Mouse (Mus musculus): ENCODE data around the gene Usp8.

The Usp8 gene

DNA sequence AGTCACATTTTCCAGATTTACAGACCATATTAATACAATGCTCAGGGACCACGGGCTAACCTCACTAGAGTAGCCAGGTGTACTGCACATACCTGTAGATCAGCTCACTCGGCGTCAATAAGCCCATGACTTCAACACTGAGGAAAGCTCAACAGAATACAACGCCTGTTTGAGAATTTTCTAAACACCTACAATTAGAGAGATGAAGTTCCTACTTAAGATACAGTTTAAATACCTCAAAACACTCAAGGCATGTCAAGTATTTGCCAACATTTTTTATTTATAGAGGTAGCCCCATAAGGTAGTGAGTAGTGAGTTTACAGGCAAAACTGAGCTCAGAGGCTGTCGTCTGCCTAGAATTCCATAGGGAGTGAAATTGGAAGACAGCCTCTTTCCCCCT is 36.3 kb downstream of the Usp8 start:
- no peak for DNase-seq

DNA sequence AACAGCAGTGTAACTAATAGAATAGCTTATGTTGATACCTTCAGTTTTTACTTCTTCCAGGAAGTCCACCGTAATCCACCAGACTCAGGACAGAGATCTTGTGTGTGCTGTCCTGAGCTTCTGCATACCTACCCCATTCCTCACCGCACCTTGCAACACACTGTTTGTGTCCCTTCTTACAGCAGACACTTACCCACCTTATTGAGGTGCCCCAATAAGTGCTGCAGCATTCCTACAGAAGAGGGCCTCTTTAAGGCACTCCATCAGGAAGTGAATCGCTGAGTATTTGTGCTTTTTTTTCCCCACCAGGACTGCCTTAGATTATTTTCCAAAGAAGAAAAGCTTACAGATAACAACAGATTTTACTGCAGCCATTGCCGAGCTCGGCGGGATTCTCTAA is 48.5 kb downstream of the Usp8 start:
- no peak for DNase-seq

DNA sequence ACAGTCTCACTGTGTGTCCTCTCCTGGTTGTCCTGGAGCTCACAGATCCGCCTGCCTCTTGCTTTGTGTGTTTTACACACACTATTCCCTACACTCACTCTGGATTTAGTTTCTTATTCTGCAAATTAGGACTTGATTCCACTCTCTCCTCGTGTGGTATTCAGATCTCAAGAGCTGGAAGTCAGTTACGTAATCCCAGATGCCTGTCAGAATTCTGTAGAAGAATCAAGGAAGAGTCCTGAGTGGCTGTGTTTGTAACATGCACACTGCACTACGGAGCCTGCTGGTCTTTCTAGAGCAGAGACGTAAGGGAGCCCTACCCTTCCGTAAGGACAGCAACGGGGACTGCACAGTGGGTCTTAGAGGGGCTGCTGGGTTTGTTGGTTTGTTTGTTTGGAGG is 52.2 kb downstream of the Usp8 start:
- DNase-seq: no peak

DNA sequence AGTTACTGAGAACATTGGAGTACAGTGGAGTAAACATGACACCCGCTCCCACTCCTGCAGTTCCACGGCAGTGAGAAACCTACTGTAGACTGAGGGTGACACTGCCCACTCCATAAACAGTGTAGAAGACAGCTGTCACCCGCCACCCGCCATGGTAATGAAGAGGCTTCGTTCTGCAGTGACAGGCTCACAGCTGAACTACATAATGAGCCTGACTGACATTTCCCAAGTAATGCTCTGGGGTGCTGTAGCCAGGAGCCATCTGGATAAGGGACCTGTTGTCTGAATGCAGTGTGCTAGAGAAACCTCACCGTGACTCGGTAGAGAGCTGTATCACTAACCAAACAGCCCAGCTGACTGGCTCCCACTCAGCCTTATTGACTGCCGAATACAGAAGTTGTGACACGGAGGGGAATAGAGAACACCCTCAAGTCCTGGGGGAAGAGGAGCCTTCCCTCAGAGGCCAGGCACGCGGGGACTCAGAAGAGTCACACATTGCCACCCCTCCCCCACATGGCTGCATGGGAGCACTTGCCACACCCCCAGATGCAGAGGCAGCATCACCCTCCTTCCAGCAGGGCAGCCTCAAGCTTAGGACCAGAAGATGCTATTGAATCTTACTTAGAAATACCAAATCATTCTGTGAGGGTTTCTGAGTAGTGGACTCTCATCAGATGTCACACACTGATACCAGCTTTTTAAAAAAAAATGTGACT is 58.9 kb downstream of the Usp8 start:
- no peak for DNase-seq

DNA sequence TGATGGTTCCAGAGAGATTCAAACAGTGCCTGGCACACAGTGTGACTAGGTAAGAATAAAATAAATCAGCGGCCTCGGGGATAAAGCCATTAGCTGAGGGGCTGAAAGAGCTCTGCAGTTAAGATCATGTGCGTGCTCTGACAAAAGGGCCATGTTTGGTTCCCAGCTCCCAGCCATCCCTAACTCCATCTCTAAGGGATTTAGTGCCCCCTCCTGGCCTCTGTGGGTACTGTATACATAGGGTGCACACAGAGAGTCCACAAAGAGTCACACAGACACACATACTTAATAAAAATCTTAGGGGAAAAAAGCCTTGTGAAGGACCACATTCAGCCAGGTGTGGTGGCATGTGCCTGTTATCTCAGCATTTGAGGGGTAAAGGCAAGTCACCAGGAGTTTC is 60.5 kb downstream of the Usp8 start:
- DNase-seq: no peak

DNA sequence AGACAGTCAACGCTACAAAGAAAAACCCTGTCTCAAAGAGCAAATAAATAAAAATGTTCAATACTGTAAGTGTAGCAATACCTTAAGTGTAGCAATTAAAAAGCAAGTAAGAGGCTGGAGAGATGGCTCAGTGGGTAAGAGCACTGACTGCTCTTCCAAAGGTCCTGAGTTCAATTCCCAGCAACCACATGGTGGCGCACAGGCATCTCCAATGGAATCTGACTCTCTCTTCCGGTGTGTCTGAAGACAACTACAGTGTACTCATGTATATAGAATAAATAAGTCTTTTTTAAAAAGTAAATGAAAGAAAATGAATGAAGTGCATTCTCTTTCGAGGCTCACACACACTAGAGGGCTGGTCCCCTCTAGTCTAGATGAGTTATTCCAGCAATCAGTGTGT is 61.1 kb downstream of the Usp8 start:
- no peak for DNase-seq

DNA sequence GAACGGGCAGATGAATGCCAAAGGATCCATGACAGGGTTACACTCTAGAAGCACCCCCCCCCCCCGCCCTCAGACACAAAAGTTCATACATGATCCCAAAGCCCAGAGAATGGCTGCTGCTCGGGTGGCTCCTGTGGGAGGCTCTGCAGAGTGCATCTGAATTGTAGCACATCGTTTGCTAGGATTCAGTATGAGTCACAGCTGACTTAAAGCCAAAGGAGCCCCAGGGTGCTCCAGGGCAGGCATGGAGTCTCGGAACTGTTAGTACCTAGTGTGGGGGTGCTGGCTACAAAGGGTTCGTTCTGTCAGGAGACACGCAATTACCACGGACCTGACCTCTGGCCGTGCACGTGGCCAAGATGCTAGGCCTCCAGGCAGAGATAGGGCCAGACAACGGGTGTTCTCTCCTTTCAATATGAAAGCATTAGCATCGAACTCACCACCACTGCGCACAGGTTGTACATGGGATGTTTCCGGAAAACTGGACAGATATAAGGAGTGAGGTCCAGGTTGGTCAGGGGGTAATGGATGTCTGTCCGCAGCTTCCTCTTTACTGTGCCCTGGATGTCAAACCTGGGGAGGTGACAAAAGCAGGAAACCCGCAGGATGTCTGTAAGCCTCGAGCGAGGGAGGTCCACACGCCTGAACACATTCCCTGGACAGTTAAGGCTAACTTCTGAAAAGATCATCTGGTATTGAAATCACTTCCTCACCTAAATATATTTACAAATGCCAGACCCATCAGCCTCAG is 62.5 kb downstream of the Usp8 start:
- DNase-seq: peak in 1 of 2 experiments; percentile 11

DNA sequence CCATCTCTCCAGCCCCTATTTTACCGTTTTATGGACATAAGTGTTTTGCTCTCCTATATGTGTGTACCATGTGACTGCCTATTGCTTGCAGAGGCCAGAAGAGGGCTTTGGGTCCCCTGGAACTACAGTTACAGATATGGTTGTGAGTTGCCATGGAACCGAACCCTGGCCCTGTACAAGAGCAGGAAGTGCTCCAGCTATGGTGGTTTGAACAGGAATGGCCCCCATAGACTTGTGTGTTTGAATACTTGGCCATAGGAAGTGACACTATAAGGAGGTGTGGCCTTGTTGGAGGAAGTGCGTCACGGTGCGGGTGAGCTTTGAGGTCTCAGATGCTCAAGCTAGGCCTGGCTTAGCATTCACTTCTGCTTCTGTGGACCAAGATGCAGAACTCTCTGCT is 65.1 kb downstream of the Usp8 start:
- DNase-seq: no peak

DNA sequence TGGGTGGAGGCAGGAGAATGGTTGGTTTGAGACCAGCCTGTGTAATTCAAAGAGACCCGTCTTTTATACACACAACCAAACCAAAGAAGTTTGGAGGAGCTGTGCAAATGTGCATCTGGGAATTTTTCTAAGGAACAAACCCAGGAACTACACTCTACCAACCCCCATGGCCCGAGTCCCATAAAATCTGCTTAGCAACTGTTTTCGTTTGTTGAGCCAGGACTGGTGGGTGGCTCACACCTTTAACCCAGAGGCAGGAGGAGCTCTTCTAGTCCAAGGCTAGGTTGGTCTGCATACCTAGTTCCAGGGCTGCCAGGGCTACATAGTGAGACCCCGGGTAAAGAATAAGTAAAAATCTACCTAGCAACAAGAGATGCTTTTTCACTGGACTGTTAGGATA is 68.8 kb downstream of the Usp8 start:
- no peak for DNase-seq

DNA sequence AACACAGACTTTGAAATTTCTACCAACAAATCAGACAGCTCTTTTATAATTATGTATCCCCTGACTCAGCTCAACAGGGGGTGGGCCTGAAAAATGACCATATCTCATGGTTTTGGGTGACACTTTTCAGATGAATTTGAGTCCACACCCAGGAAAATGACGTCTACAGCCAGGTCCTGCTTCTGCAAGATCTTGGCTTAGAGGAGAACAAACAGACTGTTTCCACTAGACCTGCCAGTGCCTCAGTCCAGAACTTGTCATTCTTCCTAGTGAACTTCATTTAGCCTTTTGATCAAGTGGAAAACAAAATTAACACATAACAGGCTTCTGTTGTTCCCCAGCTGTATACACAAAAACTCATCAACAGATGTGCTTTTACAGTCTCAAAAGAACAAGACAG is 69.3 kb downstream of the Usp8 start:
- no peak for DNase-seq

DNA sequence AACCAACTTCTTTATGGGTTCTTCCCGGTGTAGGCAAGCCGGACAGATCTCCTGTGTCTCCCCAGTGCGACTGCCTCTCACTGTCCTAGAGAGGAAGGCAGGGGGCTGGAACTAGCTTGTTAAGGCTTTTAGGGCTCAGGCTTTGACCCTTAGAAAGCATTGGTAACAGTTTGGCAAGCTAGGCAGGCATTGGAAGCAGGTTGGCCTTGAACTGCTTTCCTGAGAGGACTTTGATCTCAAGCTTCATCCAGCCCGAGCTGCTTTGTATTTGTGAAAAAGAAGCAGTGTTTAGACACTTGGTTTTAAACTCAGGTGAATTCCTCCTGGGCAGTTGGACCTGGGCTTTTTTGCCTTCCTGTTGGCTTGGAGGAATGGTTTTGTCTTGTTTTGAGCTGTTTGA is 71.7 kb downstream of the Usp8 start:
- no peak for DNase-seq

DNA sequence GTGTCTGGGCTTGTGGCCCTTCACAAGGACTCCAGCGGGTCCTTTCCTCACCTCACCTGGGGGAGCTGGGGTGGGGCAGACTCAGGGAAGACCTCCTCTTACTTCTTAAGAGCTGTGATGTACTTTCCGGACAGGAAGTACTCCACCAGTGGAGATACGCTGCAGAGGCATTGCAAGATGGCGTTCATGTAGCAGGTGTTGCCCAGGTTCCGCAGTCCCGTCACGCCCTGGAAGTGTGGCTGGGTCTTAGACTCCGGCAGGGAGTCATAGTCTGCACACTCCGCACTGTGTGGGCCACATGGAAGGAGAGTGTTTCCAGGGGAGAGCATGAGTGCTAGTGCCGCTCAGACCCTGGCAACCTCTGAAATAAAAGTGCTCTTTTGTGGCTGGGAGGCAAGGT is 73.2 kb downstream of the Usp8 start:
- DNase-seq: no peak

DNA sequence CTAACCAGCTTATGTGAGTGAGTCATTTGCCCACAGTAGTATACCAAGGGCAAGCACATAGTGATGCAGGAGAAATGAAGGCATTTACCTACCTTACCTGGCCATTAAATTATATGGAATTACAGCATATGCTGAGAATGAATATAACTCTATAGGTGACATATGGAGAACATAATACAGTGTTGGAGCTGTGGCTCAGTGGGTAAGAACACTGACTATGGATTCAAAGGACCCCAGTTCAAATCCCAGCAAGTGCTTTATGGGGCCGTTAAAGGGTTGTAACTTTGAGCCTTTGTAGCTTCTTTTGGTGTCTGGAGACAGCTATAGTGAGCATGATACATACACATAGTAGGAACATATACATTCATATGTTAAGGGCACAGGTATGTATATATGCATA is 74.3 kb downstream of the Usp8 start:
- no peak for DNase-seq

DNA sequence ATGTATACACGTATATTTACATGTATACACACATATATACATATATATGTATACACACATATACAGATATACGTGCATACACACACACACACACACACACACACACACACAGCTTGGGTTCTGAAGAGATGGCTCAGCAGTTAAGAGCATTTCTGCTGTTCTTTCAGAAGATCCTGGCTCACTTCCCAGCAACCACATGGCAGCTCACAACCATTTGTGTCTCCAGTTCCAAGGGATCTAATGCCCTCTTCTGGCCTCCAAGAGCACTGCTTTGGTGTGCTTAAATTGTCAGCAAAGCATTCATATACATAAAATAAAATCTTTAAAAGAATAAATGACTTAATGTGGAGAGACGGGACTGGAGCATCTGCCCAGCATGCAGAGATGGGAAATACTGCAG is 75.3 kb downstream of the Usp8 start:
- DNase-seq: peak; percentile 54 to 73

DNA sequence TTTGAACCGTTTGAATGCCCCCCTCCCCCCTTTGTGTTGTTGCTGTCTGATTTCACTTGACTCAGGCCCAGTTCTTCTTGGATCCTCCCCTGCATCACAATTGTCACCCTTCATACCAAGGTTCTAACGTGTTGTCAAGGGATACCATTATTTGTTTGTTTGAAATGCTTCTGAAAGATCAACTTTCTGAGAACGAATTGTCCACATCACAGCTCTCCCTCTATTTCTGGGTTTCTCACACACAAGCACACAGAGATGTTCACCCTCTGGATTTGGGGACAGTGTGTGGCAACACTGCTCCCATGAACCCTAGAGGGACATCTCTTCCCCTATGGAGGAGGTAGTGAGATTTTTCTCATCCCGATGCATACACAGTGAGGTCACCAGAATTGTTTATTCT is 76.2 kb downstream of the Usp8 start, which contains the start of gene Usp50:
Gene Usp50, minus strand, starts transcription at position 101 of the 400 bp plus-strand sequence.
- DNase-seq: no peak

DNA sequence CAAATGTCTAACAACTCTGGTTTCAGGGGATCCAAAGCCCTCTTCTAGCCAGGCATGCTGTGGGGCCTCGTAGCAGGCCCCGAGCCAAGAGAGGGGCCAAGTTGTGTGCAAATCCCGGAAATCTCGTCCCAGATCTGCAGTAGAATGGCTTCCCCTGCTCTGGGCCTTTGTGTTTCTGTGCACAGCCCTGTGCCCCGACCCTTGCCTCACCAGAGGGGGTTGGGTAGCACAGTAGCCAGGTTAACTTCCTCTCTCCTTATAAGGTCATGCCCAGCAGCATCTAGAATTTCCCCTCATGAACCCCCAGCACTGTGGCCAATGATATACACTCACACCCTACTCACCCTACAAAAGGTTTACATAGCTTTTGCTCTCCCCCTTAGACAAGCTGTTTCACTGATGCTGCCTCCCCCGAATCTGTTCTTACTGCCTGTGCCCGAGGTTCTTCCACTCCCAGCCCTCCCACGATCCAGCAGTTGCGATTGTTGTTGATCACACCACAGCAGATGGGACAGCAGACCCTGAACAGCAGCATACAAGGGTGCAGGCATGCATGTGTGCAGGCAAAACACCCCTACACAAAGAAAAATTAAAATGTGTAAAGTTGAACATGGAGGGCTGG is 80.7 kb downstream of the Usp8 start:
- DNase-seq: no peak

DNA sequence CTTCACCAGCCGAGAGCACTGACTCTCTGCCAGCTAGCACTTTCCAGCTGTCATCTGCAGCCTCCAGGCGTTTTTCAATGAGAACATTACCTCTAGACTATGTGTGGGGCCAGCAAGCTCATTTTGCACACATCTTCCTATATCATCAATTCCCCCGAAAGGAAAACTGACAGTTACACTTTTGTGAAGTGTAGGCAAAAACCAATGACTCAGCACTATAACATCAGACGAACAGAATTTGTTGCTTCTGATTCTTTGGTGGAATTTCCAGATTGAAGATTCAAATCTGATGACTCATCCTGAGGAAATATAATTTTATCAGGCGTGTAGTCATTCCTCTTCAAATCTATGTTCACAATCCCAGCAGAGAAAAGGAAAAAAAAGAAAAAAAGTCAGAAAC is 85.5 kb downstream of the Usp8 start:
- no peak for DNase-seq

DNA sequence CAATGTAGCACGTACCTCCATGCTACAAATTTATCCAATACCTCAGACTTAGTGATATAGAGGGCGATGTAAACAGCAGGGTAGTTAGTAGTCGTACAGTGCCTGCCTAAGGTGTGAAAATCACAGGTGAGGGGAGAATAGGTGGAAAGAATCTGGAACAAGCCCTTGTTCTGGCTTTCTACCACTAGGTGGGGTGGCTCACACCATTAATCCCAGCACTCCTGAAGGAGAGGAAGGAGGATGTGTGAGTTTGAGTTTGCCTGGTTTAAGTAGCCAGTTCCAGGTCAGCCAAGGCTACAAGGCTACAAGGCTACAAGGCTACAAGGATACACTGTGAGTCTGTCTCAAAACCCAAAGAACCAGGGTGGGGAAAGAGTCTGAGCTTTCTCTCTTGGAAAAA is 88.6 kb downstream of the Usp8 start:
- DNase-seq: no peak

DNA sequence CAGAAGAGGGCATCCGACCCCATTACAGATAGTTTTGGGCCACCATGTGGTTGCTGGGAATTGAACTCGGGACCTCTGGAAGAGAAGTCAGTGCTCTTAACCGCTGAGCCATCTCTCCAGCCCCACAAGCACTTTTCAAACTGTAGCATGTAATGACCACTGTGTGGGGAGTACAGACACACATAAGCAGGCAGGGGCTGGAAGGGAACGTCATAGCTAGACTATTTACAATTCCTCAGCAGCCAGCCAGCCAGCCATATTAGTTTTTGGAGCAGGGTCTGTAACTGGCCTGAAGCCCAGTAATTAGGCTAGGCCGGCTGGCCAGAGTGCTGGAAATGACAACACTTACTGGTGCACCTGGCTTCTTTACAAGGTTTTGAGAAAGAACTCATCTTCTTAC is 91.3 kb downstream of the Usp8 start:
- DNase-seq: no peak

DNA sequence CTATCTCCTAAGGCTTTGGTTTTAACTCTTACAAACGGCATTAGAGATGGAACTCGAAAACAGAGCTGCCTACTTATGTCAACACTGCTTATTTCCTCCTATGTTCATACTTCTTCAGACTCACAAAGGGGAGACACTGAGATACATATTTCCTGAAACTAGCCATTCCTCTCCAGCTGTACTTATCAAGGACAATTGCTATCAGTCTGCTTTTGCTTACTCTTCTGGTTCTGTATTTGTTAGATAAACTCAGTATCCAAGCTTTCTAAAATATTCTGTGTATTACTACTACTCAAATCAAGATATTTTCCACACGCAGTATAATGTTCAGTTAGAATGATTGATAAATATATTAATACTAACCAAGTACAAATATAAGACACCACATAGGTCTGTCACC is 94.9 kb downstream of the Usp8 start:
- DNase-seq: no peak
